In genomic region chr1:167119439-167119838, GRCm38 (mm10) we compare ENCODE assay signal across 12 mouse cellular contexts.
DNase-seq lines count a peak whose midpoint lies in the region; ATAC-seq and TF ChIP-seq lines count a peak whose summit lies in the region.
"Had no signal": no experiment of that assay in that cellular context is flagged by ENCODE, and none has a peak within 500 bp of the region (broad histone marks: within the 10 kb centered on the region; RNA-seq: fewer than 3 reads in every experiment).

No protein-coding gene starts in this region.

- no peak for TF ChIP-seq CTCF in brain, embryonic 14.5 days (IDR thresholded peaks at IDR 0.05; ENCODE audit: borderline replicate concordance, extremely low read depth, insufficient read depth, insufficient read length)
- TF ChIP-seq CTCF in forebrain, postnatal 0 days (IDR thresholded peaks at IDR 0.05; ENCODE audit: low read depth): peak; percentile 22; the same call in 1 of the 2 replicates

- no peaks in the 10 kb centered on the region for H3K36me3 ChIP-seq in forebrain, postnatal 0 days (ENCODE audit: insufficient read depth)
- no peaks in the 10 kb centered on the region for H3K36me3 ChIP-seq in neural tube, embryonic 14.5 days (ENCODE audit: control insufficient read depth, insufficient read depth, low read length)
- H3K36me3 ChIP-seq: liver, embryonic 13.5 days had no signal

- H3K4me2 ChIP-seq in forebrain, postnatal 0 days (ENCODE audit: low read depth): peak overlapping the region; percentile 23
- peak overlapping the region; percentile 14; the same call in 1 of the 2 replicates for H3K4me2 ChIP-seq in neural tube, embryonic 14.5 days (ENCODE audit: low read depth, low read length)
- H3K4me2 ChIP-seq: liver, embryonic 13.5 days had no signal

- 19% methylated on average over 8 of the region's 8 CpGs for WGBS in forebrain, postnatal 0 days
- 23% methylated on average over 8 of the region's 8 CpGs for WGBS in neural tube, embryonic 14.5 days

- no peaks in the 10 kb centered on the region for H3K27me3 ChIP-seq in forebrain, postnatal 0 days (ENCODE audit: insufficient read depth, low read length)
- H3K27me3 ChIP-seq in neural tube, embryonic 14.5 days (ENCODE audit: control insufficient read depth, insufficient read depth, low read length): no peaks in the 10 kb centered on the region
- H3K27me3 ChIP-seq: liver, embryonic 13.5 days; megakaryocyte, embryonic 14.5 days had no signal

- H3K9ac ChIP-seq in forebrain, postnatal 0 days: 0 out of 2 replicates have a peak overlapping the region, but pooled peaks have one; percentile 10
- H3K9ac ChIP-seq in neural tube, embryonic 14.5 days (replicated peaks; ENCODE audit: low read depth, low read length): no peak overlapping the region
- H3K9ac ChIP-seq: liver, embryonic 13.5 days had no signal

- no peak overlapping the region for H3K4me3 ChIP-seq in forebrain, postnatal 0 days (ENCODE audit: low read depth, low read length)
- no peak overlapping the region for H3K4me3 ChIP-seq in neural tube, embryonic 14.5 days (ENCODE audit: low read depth, low read length)
- H3K4me3 ChIP-seq: liver, embryonic 13.5 days; megakaryocyte, embryonic 14.5 days had no signal

- no peak for TF ChIP-seq POLR2A in brain, embryonic 14.5 days (IDR thresholded peaks at IDR 0.05; ENCODE audit: borderline replicate concordance, extremely low read depth, insufficient read depth, insufficient read length, poor library complexity, severe bottlenecking)

- peak overlapping the region; percentile 64; the same call in 1 of the 2 replicates for H3K27ac ChIP-seq in forebrain, postnatal 0 days (ENCODE audit: low read depth, low read length)
- no peak overlapping the region for H3K27ac ChIP-seq in neural tube, embryonic 14.5 days (ENCODE audit: low read depth, low read length)
- H3K27ac ChIP-seq: liver, embryonic 13.5 days had no signal

- ATAC-seq in forebrain, postnatal 0 days: peak; percentile 84
- ATAC-seq in neural tube, embryonic 14.5 days (ENCODE audit: low read depth): peak; percentile 70

- peak; percentile 89 for DNase-seq in brain, embryonic 14.5 days (ENCODE audit: low read depth)
- peak; percentile 71 for DNase-seq in forebrain, postnatal 0 days
- peak; percentile 28 to 41 for DNase-seq in layer of hippocampus, postnatal 10 days (ENCODE audit: low spot score in 2 of 2)
- DNase-seq in urinary bladder, postnatal 14 days (ENCODE audit: low spot score): no peak
- no peak for DNase-seq in heart, postnatal 25 days (ENCODE audit: low spot score)
- DNase-seq in gastrocnemius, postnatal 14 days: no peak
- no peak for DNase-seq in adrenal gland, adult 8-10 months
- DNase-seq: gastrocnemius, postnatal 25 days; kidney, postnatal 4 days; liver, embryonic 13.5 days had no signal

- H3K4me1 ChIP-seq in forebrain, postnatal 0 days (ENCODE audit: insufficient read depth): peaks cover 8% of the 10 kb centered on the region; the same call in 1 of the 2 replicates
- H3K4me1 ChIP-seq in neural tube, embryonic 14.5 days (ENCODE audit: control insufficient read depth, insufficient read depth, low read length): peaks cover 5% of the 10 kb centered on the region; the same call in 1 of the 2 replicates
- H3K4me1 ChIP-seq: liver, embryonic 13.5 days; megakaryocyte, embryonic 14.5 days had no signal

- no peaks in the 10 kb centered on the region for H3K9me3 ChIP-seq in forebrain, postnatal 0 days (ENCODE audit: low read length)
- H3K9me3 ChIP-seq in neural tube, embryonic 14.5 days (ENCODE audit: control insufficient read depth, low read length): no peaks in the 10 kb centered on the region
- H3K9me3 ChIP-seq: liver, embryonic 13.5 days; megakaryocyte, embryonic 14.5 days had no signal

- intact Hi-C loops in heart, postnatal 25 days (cut with DNase I): no loop called here
- intact Hi-C loops in gastrocnemius, postnatal 14 days (cut with DNase I; ENCODE audit: low total_unique reads): no loop called here

Comparison
In these comparisons a context has a peak if more than half of its experiments do, and no peak if none do; other contexts are left out.
1. DNase-seq: peak in brain, embryonic 14.5 days (single experiment), forebrain, postnatal 0 days (single experiment) and layer of hippocampus, postnatal 10 days (2 of 2); none in urinary bladder, postnatal 14 days (single experiment), heart, postnatal 25 days (single experiment), gastrocnemius, postnatal 14 days (single experiment) and adrenal gland, adult 8-10 months (single experiment).